Mouse (Mus musculus) erythroblast, adult 5-6 weeks (primary cell): ENCODE data around the gene Slc25a34. TPM values are rescaled to one million over a fixed set of nuclear protein-coding genes. Genes with fewer than 3 reads are reported as not detected.

Experiments used
- ATAC-seq: replicated peaks from 2 replicates; pipeline ENCODE4 v1.8.0; 2016; ENCODE audit warnings: moderate number of reproducible peaks, mild to moderate bottlenecking, moderate TSS enrichment, inconsistent platforms; ENCODE audit not compliant: poor library complexity, low FRiP score, severe bottlenecking
- total RNA-seq, 2 experiments: library from RNA; stranded (forward) in 1 of 2; stranded (reverse) in 1 of 2; fragments of 150-400 nt in 1 of 2; fragments of 200-764, 138-1000 nt in 1 of 2; gene quantifications; 2 replicates each; pipeline versions ENCODE4 v1.2.3 to v1.2.4; 2015 to 2017; ENCODE audit warnings: low replicate concordance in 2 of 2

Gene Slc25a34
- total RNA-seq, 2 experiments from 2014 or later: not detected

- ATAC-seq: no peak
Observed at GRCm38 (mm10) chr4:141647187-141647586, 23.6 kb upstream of the Slc25a34 start.

DNA sequence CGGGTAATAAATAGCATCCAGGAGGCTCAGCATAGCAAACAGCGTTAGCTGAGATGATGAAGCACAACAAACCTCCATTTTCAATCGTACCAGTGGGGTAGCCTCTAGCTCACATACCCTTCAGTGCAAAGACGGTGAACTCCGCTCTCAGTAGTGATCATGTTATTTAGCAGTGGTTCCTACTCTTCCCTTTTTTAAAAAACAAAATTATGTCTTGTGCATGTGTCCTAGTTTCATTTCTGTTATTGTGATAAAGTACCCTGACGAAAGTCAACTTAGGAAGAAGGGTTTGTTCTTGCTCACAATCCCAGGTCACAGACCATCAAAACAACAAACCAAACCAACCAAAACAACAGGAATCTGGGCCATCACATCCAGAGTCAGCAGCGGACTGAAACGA, 22.4 kb upstream of the Slc25a34 start:
- ATAC-seq: no peak

DNA sequence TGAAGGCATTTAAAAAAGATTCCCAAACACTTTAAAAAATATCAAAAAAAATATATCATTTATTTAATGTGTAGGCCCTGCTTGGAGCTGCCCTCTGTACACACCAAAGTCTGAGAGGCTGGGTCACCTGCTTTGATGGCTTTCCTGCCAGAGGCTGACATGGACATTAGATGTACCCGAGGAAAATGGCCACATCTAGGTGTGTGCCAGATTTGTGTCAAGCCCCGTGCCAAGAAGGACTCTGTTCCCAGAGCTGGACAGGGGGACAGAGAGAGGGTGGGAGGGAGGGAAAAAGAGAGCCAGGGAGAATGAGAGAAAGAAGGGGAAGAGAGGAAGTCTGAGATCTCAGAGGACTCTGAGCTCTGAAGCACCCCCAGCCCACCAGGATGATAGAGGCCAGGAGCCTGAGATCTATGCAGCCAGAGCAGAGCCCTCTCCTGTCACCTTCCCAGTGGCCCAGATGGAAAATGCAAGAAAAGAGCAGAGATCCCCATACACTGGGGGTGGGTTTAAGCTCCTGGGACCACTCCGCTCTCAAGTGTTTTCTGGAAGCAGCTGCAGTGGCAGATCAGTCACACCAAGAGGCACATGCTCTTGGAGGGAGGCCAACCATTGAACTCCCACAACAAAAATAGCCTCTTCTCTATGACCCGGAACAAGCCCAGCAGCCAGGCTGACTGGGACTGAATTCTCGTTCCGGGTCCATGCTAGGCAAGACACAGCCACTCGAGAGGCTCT, 19.7 kb upstream of the Slc25a34 start:
- no peak for ATAC-seq

GRCm38 (mm10) chr4:141641961-141642811, 18.6 kb upstream of the Slc25a34 start:
- ATAC-seq: no peak

DNA sequence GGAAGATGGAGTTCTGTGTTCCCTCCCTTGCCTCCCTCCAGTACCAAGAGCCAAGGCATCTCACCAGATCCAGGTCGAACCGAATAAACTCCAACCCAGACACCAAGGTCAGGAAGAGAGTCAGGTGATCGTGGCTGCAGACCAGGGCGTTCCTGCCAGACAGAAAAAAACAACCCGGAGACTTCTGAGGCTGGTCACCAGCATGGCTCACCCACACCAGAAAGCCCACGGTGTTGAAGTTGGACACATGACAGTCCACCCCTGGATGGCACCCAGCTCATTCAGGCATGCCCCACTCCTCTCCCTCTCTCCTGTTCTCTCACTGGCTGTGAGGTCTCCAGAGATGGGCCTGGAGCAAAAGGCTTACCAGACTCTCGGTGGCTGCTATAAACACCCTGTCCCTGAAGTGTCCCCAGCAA, 17.7 kb upstream of the Slc25a34 start:
- ATAC-seq: no peak

DNA sequence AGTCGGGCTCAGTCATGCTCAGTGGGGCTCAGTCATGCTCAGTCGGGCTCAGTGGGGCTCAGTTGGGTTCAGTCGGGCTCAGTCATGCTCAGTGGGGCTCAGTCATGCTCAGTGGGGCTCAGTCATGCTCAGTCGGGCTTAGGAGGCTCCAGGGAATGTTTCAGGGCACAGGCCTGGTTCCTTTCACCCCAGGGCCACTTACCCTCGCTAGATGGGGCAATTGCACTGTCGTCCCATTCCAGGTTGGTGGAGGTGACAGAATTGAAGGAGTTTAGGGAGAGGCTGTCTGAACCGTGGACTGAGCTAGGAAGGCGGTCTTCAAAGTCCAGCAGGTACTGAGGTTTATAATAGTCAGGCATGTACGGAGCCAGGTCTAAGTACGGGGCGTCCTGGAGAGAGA, 15.9 kb upstream of the Slc25a34 start:
- no peak for ATAC-seq

DNA sequence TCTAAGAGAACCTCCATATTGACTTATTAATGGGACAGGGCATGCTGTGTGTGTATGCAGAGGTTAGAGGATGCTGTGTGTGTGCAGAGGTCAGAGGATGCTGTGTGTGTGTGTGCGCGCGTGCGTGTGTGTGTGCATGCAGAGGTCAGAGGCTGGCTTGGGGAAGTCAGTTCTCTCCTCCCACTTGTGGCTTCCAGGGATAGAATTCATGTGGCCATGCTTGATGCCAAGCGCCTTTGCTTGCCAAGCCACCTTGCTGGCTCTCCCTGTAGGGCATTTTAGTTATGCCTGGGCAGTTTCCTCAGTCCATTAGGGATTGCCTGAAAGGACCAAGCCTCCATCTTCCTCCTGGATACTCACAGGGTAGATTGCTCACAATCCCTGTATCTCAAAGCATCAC, 13.1 kb upstream of the Slc25a34 start:
- ATAC-seq: no peak

DNA sequence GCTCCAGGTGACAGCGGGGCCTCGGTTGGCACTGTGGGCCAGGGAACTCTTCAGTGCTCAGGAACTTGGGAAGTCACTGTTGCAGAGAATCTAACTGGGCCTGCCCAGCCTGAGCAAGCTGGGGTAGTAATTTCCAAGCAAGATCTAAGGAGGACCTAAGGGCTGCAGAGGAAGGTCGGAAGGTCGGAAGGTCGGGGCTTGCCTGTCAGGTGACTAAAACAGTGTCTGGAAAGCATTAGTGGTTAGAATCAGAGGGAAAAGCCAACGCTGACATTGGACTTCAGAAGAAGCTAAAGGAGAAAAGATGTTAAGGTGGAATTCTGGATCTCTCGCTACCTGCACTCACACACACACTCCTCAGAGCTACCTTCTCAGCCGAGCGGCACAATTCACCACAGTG, 12.4 kb upstream of the Slc25a34 start:
- ATAC-seq: no peak

- no peak for ATAC-seq
Observed at GRCm38 (mm10) chr4:141632111-141632873, 8.7 kb upstream of the Slc25a34 start.

- ATAC-seq: no peak
Observed at GRCm38 (mm10) chr4:141631250-141631649, 7.6 kb upstream of the Slc25a34 start.

- ATAC-seq: no peak
Observed at GRCm38 (mm10) chr4:141630021-141630420, 6.4 kb upstream of the Slc25a34 start.

- ATAC-seq: no peak
Observed at GRCm38 (mm10) chr4:141628661-141629060, 5.0 kb upstream of the Slc25a34 start.

GRCm38 (mm10) chr4:141627502-141627901, 3.9 kb upstream of the Slc25a34 start:
- no peak for ATAC-seq

DNA sequence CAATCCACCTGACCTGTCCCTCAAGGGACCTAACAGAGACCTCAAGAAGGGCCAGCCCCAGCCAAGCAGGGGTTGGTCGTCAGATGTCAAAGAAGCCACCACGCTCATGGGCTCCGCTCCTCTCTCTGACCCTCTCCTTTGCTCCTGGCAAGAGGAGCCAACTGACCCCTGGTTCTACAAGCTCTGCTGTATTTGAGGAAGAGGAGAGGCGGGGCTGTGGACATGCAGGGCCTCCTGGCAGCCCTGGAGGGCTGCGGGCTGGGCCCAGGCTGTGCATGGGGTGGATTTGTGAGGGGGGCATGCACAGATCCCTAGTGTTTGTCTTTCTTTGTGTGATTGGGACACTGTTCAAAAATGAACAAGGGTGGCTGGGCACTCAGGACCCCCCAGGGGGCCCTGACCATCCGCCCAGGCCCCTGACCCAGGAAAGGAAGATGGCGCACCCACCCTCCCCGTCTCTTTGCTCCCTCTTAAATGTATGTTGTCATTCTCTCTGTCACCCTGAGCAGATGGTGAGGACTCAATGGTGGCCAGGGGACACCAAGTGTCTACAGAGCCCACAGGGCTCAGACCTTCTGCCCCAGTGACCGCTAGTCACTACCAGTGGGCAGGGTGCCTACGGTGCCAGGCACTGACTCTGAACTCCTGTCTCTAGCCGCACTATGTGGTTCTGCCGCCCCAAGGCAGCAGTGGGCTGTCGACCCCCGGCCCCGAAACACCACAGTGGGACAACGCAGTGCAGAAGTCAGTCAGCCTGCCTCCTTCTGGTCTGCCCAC, 2.3 kb upstream of the Slc25a34 start:
- ATAC-seq: no peak

GRCm38 (mm10) chr4:141624983-141625773, 1.6 kb upstream of the Slc25a34 start:
- ATAC-seq: no peak

DNA sequence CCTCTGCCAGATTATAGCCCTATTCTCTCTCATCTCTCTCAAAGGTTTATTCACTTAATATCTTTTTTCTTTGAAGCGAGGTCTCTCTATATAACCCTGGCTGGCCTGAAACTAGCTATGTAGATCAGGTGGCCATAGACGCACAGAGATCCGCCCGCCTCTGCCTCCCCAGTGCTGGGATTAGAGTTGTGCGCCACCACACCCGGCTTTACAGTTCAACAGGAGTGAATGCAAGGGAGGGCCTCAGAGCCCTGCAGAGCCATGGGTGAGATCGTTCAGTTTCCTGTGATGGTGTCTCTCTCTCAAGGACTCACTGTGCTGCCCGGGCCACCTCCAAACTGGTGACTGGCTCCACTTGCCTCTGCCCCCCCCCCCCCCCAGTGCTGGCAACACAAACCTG, 513 bp upstream of the Slc25a34 start:
- ATAC-seq: no peak

- no peak for ATAC-seq
Observed at GRCm38 (mm10) chr4:141623037-141623436, 584 bp downstream of the Slc25a34 start.

GRCm38 (mm10) chr4:141622580-141622979, 1.0 kb downstream of the Slc25a34 start:
- ATAC-seq: no peak

- ATAC-seq: no peak
Observed at GRCm38 (mm10) chr4:141622091-141622490, 1.5 kb downstream of the Slc25a34 start.
